Comparison of ENCODE assay signal across 36 mouse cellular contexts in genomic region chr15:102913038-102913585, GRCm38 (mm10). TPM values are rescaled to one million over a fixed set of nuclear protein-coding genes. Genes with fewer than 3 reads are reported as not detected.
DNase-seq lines count a peak whose midpoint lies in the region; ATAC-seq lines count a peak whose summit lies in the region.
"Had no signal": no experiment of that assay in that cellular context is flagged by ENCODE, and none has a peak within 500 bp of the region (broad histone marks: within the 10 kb centered on the region; RNA-seq: fewer than 3 reads in every experiment).

No protein-coding gene starts in this region.

- H3K4me1 ChIP-seq in heart, embryonic 11.5 days (ENCODE audit: control insufficient read depth, insufficient read depth, low read length) = no peaks in the 10 kb centered on the region
- no peaks in the 10 kb centered on the region for H3K4me1 ChIP-seq in midbrain, embryonic 10.5 days
- H3K4me1 ChIP-seq in midbrain, embryonic 16.5 days (ENCODE audit: control insufficient read depth, insufficient read depth, low read length) = no peaks in the 10 kb centered on the region
- H3K4me1 ChIP-seq in neural tube, embryonic 12.5 days = no peaks in the 10 kb centered on the region
- H3K4me1 ChIP-seq: embryonic facial prominence, embryonic 15.5 days; forebrain, embryonic 15.5 days; heart, embryonic 13.5 days; hindbrain, embryonic 12.5 days; kidney, embryonic 15.5 days; liver, embryonic 12.5 days; midbrain, embryonic 15.5 days; neural tube, embryonic 13.5 days had no signal

- H3K4me3 ChIP-seq in heart, embryonic 11.5 days (ENCODE audit: low read depth, low read length) = no peak overlapping the region
- H3K4me3 ChIP-seq in midbrain, embryonic 10.5 days = no peak overlapping the region
- H3K4me3 ChIP-seq in midbrain, embryonic 16.5 days (ENCODE audit: low read depth, low read length) = no peak overlapping the region
- H3K4me3 ChIP-seq in neural tube, embryonic 12.5 days = no peak overlapping the region
- H3K4me3 ChIP-seq: embryonic facial prominence, embryonic 15.5 days; forebrain, embryonic 15.5 days; gastrocnemius, adult 2 months; heart, adult 2 months; heart, embryonic 13.5 days; hindbrain, embryonic 12.5 days; kidney, embryonic 15.5 days; left cerebral cortex, adult 2 months; liver, embryonic 12.5 days; megakaryocyte, embryonic 14.5 days; midbrain, embryonic 15.5 days; neural tube, embryonic 13.5 days had no signal

- H3K27me3 ChIP-seq in heart, embryonic 11.5 days (ENCODE audit: control insufficient read depth, insufficient read depth, low read length) = peaks cover 86% of the 10 kb centered on the region
- peaks cover 100% of the 10 kb centered on the region for H3K27me3 ChIP-seq in midbrain, embryonic 10.5 days (ENCODE audit: low read depth, poor library complexity, severe bottlenecking)
- H3K27me3 ChIP-seq in midbrain, embryonic 16.5 days (ENCODE audit: control insufficient read depth, insufficient read depth, low read depth, low read length) = peaks cover 76% of the 10 kb centered on the region
- H3K27me3 ChIP-seq in neural tube, embryonic 12.5 days (replicated peaks) = peaks cover 92% of the 10 kb centered on the region

- no peaks in the 10 kb centered on the region for H3K9me3 ChIP-seq in heart, embryonic 11.5 days (replicated peaks; ENCODE audit: control insufficient read depth, low read length)
- H3K9me3 ChIP-seq in midbrain, embryonic 10.5 days (replicated peaks) = no peaks in the 10 kb centered on the region
- no peaks in the 10 kb centered on the region for H3K9me3 ChIP-seq in midbrain, embryonic 16.5 days (replicated peaks; ENCODE audit: control insufficient read depth, low read length, poor library complexity, severe bottlenecking)
- H3K9me3 ChIP-seq in neural tube, embryonic 12.5 days = no peaks in the 10 kb centered on the region
- H3K9me3 ChIP-seq: embryonic facial prominence, embryonic 15.5 days; forebrain, embryonic 15.5 days; heart, embryonic 13.5 days; hindbrain, embryonic 12.5 days; kidney, embryonic 15.5 days; liver, embryonic 12.5 days; midbrain, embryonic 15.5 days; neural tube, embryonic 13.5 days had no signal

- no peaks in the 10 kb centered on the region for H3K36me3 ChIP-seq in heart, embryonic 11.5 days (ENCODE audit: control insufficient read depth, insufficient read depth, low read length)
- H3K36me3 ChIP-seq in midbrain, embryonic 10.5 days = no peaks in the 10 kb centered on the region
- H3K36me3 ChIP-seq in midbrain, embryonic 16.5 days (ENCODE audit: control insufficient read depth, insufficient read depth, low read length) = no peaks in the 10 kb centered on the region
- H3K36me3 ChIP-seq in neural tube, embryonic 12.5 days = no peaks in the 10 kb centered on the region
- H3K36me3 ChIP-seq: embryonic facial prominence, embryonic 15.5 days; forebrain, embryonic 15.5 days; heart, embryonic 13.5 days; hindbrain, embryonic 12.5 days; kidney, embryonic 15.5 days; liver, embryonic 12.5 days; midbrain, embryonic 15.5 days; neural tube, embryonic 13.5 days had no signal

- peak; percentile 78 for DNase-seq in heart, adult 11 months
- DNase-seq in midbrain, embryonic 10.5 days (ENCODE audit: low spot score) = peak; percentile 46
- DNase-seq in ZHBTc4 (ENCODE audit: low read depth, low spot score) = peak; percentile 25
- DNase-seq in heart, postnatal 36 days = no peak
- DNase-seq: adrenal gland, adult 8-10 months; cerebellum, adult 2 months; cerebellum, postnatal 14 days; gastrocnemius, adult 2 months; gastrocnemius, postnatal 36 days; heart, adult 2 months; heart, postnatal 10 days; kidney, adult 18-20 months; kidney, postnatal 25 days; liver, postnatal 0 days; lung, postnatal 36 days; thymus, postnatal 4 days had no signal

- intact Hi-C loops in heart, postnatal 36 days (cut with DNase I) = no loop called here

- WGBS in heart, embryonic 11.5 days (ENCODE audit: insufficient replicate concordance) = 1% methylated on average over 19 of the region's 19 CpGs
- WGBS in midbrain, embryonic 10.5 days = under 1% methylated on average over 19 of the region's 19 CpGs
- under 1% methylated on average over 19 of the region's 19 CpGs for WGBS in midbrain, embryonic 16.5 days
- under 1% methylated on average over 19 of the region's 19 CpGs for WGBS in neural tube, embryonic 12.5 days

- no peak overlapping the region for H3K4me2 ChIP-seq in heart, embryonic 11.5 days
- H3K4me2 ChIP-seq in midbrain, embryonic 16.5 days (ENCODE audit: low read length) = no peak overlapping the region
- 0 out of 2 replicates have a peak overlapping the region, but pooled peaks have one; percentile 17 for H3K4me2 ChIP-seq in neural tube, embryonic 12.5 days (replicated peaks)
- H3K4me2 ChIP-seq: embryonic facial prominence, embryonic 15.5 days; forebrain, embryonic 15.5 days; heart, embryonic 13.5 days; hindbrain, embryonic 12.5 days; kidney, embryonic 15.5 days; liver, embryonic 12.5 days; midbrain, embryonic 15.5 days; neural tube, embryonic 13.5 days had no signal

- no peak overlapping the region for H3K9ac ChIP-seq in heart, embryonic 11.5 days (ENCODE audit: low read depth, low read length)
- no peak overlapping the region for H3K9ac ChIP-seq in midbrain, embryonic 16.5 days (ENCODE audit: low read depth, low read length)
- no peak overlapping the region for H3K9ac ChIP-seq in neural tube, embryonic 12.5 days
- H3K9ac ChIP-seq: embryonic facial prominence, embryonic 15.5 days; forebrain, embryonic 15.5 days; heart, embryonic 13.5 days; hindbrain, embryonic 12.5 days; kidney, embryonic 15.5 days; liver, embryonic 12.5 days; liver, postnatal 0 days; midbrain, embryonic 15.5 days; neural tube, embryonic 13.5 days had no signal

- H3K27ac ChIP-seq in heart, embryonic 11.5 days (ENCODE audit: low read depth, low read length) = no peak overlapping the region
- no peak overlapping the region for H3K27ac ChIP-seq in midbrain, embryonic 10.5 days (replicated peaks)
- no peak overlapping the region for H3K27ac ChIP-seq in midbrain, embryonic 16.5 days (ENCODE audit: low read length)
- no peak overlapping the region for H3K27ac ChIP-seq in neural tube, embryonic 12.5 days
- H3K27ac ChIP-seq: embryonic facial prominence, embryonic 15.5 days; forebrain, embryonic 15.5 days; gastrocnemius, adult 2 months; heart, adult 2 months; heart, embryonic 13.5 days; hindbrain, embryonic 12.5 days; kidney, embryonic 15.5 days; left cerebral cortex, adult 2 months; liver, embryonic 12.5 days; midbrain, embryonic 15.5 days; neural tube, embryonic 13.5 days had no signal

- ATAC-seq in heart, embryonic 11.5 days (replicated peaks; ENCODE audit: insufficient number of reproducible peaks, low FRiP score, low TSS enrichment) = no peak
- no peak for ATAC-seq in midbrain, embryonic 16.5 days
- no peak for ATAC-seq in neural tube, embryonic 12.5 days (ENCODE audit: low FRiP score, low read depth)
- ATAC-seq: CD4-positive, CD25-positive, alpha-beta regulatory T cell, adult 4 months; forebrain, embryonic 15.5 days; liver, embryonic 12.5 days; liver, postnatal 0 days; midbrain, embryonic 15.5 days had no signal

RNA-seq across cellular contexts. Expression of gene Hoxc13, which starts 7.8 kb away (rescaled TPM):
- polyA plus RNA-seq in heart, embryonic 11.5 days (2014; fragmentation: Nextera tagmentation; extraction: Ambion mirVana) = not detected in 2 replicates
- not detected in 2 replicates for polyA plus RNA-seq in midbrain, embryonic 10.5 days (2016; fragmentation: Nextera tagmentation; extraction: Ambion mirVana)
- polyA plus RNA-seq in midbrain, embryonic 16.5 days (2015; fragmentation: Nextera tagmentation; extraction: Ambion mirVana) = not detected in 2 replicates
- 6.5 and 17.7 TPM in 2 replicates for polyA plus RNA-seq in neural tube, embryonic 12.5 days (2016; fragmentation: Nextera tagmentation; extraction: Ambion mirVana)
- not detected for total RNA-seq in heart, postnatal 36 days (2021)
- total RNA-seq: adrenal gland, adult 8-10 months; adrenal gland, postnatal 4 days; gastrocnemius, adult 2 months; gastrocnemius, postnatal 36 days; heart, adult 2 months; heart, postnatal 10 days; layer of hippocampus, adult 18-20 months; layer of hippocampus, postnatal 14 days; left cerebral cortex, adult 2 months; left cerebral cortex, postnatal 25 days had no signal
- polyA plus RNA-seq: CD4-positive, CD25-positive, alpha-beta regulatory T cell, adult 4 months; cerebellum, adult 2 months; forebrain, embryonic 15.5 days; heart, adult 2 months; kidney, embryonic 15.5 days; liver, embryonic 12.5 days; liver, postnatal 0 days; lung, embryonic 16.5 days; midbrain, embryonic 15.5 days had no signal

RNA-seq across cellular contexts. Expression of gene Hoxc12, which starts 23.4 kb away (rescaled TPM):
- polyA plus RNA-seq in heart, embryonic 11.5 days (2014; fragmentation: Nextera tagmentation; extraction: Ambion mirVana) = not detected in 2 replicates
- polyA plus RNA-seq in midbrain, embryonic 10.5 days (2016; fragmentation: Nextera tagmentation; extraction: Ambion mirVana) = not detected in 2 replicates
- polyA plus RNA-seq in midbrain, embryonic 16.5 days (2015; fragmentation: Nextera tagmentation; extraction: Ambion mirVana) = not detected in 2 replicates
- 8.1 and 14.2 TPM in 2 replicates for polyA plus RNA-seq in neural tube, embryonic 12.5 days (2016; fragmentation: Nextera tagmentation; extraction: Ambion mirVana)
- total RNA-seq in heart, postnatal 36 days (2021) = not detected
- total RNA-seq: adrenal gland, adult 8-10 months; adrenal gland, postnatal 4 days; gastrocnemius, adult 2 months; gastrocnemius, postnatal 36 days; heart, adult 2 months; heart, postnatal 10 days; layer of hippocampus, adult 18-20 months; layer of hippocampus, postnatal 14 days; left cerebral cortex, adult 2 months; left cerebral cortex, postnatal 25 days had no signal
- polyA plus RNA-seq: CD4-positive, CD25-positive, alpha-beta regulatory T cell, adult 4 months; cerebellum, adult 2 months; forebrain, embryonic 15.5 days; heart, adult 2 months; heart, embryonic 13.5 days; hindbrain, embryonic 12.5 days; kidney, embryonic 15.5 days; liver, embryonic 12.5 days; liver, postnatal 0 days; lung, embryonic 16.5 days; midbrain, embryonic 15.5 days; thymus, postnatal 0 days had no signal

RNA-seq across cellular contexts. Expression of gene Hoxc11, which starts 41.1 kb away (rescaled TPM):
- not detected in 2 replicates for polyA plus RNA-seq in heart, embryonic 11.5 days (2014; fragmentation: Nextera tagmentation; extraction: Ambion mirVana)
- not detected in 2 replicates for polyA plus RNA-seq in midbrain, embryonic 10.5 days (2016; fragmentation: Nextera tagmentation; extraction: Ambion mirVana)
- polyA plus RNA-seq in midbrain, embryonic 16.5 days (2015; fragmentation: Nextera tagmentation; extraction: Ambion mirVana) = not detected in 2 replicates
- 4.3 and 5.7 TPM in 2 replicates for polyA plus RNA-seq in neural tube, embryonic 12.5 days (2016; fragmentation: Nextera tagmentation; extraction: Ambion mirVana)
- total RNA-seq in heart, postnatal 36 days (2021) = not detected
- total RNA-seq: adrenal gland, adult 8-10 months; heart, adult 2 months; heart, postnatal 10 days; layer of hippocampus, adult 18-20 months; layer of hippocampus, postnatal 14 days; left cerebral cortex, adult 2 months; left cerebral cortex, postnatal 25 days had no signal
- polyA plus RNA-seq: CD4-positive, CD25-positive, alpha-beta regulatory T cell, adult 4 months; cerebellum, adult 2 months; embryonic facial prominence, embryonic 15.5 days; forebrain, embryonic 15.5 days; heart, adult 2 months; heart, embryonic 13.5 days; hindbrain, embryonic 12.5 days; liver, embryonic 12.5 days; liver, postnatal 0 days; lung, embryonic 16.5 days; midbrain, embryonic 15.5 days had no signal

RNA-seq across cellular contexts. Expression of gene Hoxc10, which starts 53.5 kb away (rescaled TPM):
- 0.10 and 0.18 TPM in 2 replicates for polyA plus RNA-seq in heart, embryonic 11.5 days (2014; fragmentation: Nextera tagmentation; extraction: Ambion mirVana)
- polyA plus RNA-seq in midbrain, embryonic 10.5 days (2016; fragmentation: Nextera tagmentation; extraction: Ambion mirVana) = not detected in 2 replicates
- not detected in 2 replicates for polyA plus RNA-seq in midbrain, embryonic 16.5 days (2015; fragmentation: Nextera tagmentation; extraction: Ambion mirVana)
- polyA plus RNA-seq in neural tube, embryonic 12.5 days (2016; fragmentation: Nextera tagmentation; extraction: Ambion mirVana) = 62.1 and 77.3 TPM in 2 replicates
- total RNA-seq in heart, postnatal 36 days (2021) = not detected
- total RNA-seq: heart, adult 2 months; heart, postnatal 10 days; layer of hippocampus, adult 18-20 months; layer of hippocampus, postnatal 14 days; left cerebral cortex, adult 2 months; left cerebral cortex, postnatal 25 days had no signal
- polyA plus RNA-seq: CD4-positive, CD25-positive, alpha-beta regulatory T cell, adult 4 months; cerebellum, adult 2 months; embryonic facial prominence, embryonic 15.5 days; forebrain, embryonic 15.5 days; heart, adult 2 months; heart, embryonic 13.5 days; hindbrain, embryonic 12.5 days; liver, embryonic 12.5 days; liver, postnatal 0 days; lung, embryonic 16.5 days; midbrain, embryonic 15.5 days; thymus, postnatal 0 days had no signal

RNA-seq across cellular contexts. Expression of gene Hoxc5, which starts 54.1 kb away (rescaled TPM):
- 1.7 TPM in 2 replicates for polyA plus RNA-seq in heart, embryonic 11.5 days (2014; fragmentation: Nextera tagmentation; extraction: Ambion mirVana)
- 0.04 and 0.06 TPM in 2 replicates for polyA plus RNA-seq in midbrain, embryonic 10.5 days (2016; fragmentation: Nextera tagmentation; extraction: Ambion mirVana)
- polyA plus RNA-seq in midbrain, embryonic 16.5 days (2015; fragmentation: Nextera tagmentation; extraction: Ambion mirVana) = 0.22 TPM in 1 of 2 replicates, not detected in the other
- polyA plus RNA-seq in neural tube, embryonic 12.5 days (2016; fragmentation: Nextera tagmentation; extraction: Ambion mirVana) = 32.1 and 35.5 TPM in 2 replicates
- total RNA-seq in heart, postnatal 36 days (2021) = not detected
- total RNA-seq: heart, adult 2 months; layer of hippocampus, adult 18-20 months; layer of hippocampus, postnatal 14 days; left cerebral cortex, adult 2 months; left cerebral cortex, postnatal 25 days had no signal
- polyA plus RNA-seq: CD4-positive, CD25-positive, alpha-beta regulatory T cell, adult 4 months; forebrain, embryonic 15.5 days; liver, postnatal 0 days; midbrain, embryonic 15.5 days had no signal

Comparison
In these comparisons a context has a peak if more than half of its experiments do, and no peak if none do; other contexts are left out.
1. DNase-seq: peak in heart, adult 11 months (single experiment), midbrain, embryonic 10.5 days (single experiment) and ZHBTc4 (single experiment); none in heart, postnatal 36 days (0 of 2).